Mouse (Mus musculus) olfactory bulb, adult 2 months (tissue): ENCODE measurements around the gene Rhbg.

Experiments
- CTCF ChIP-seq: fragments of 200-500 bp; IDR thresholded peaks from 2 replicates; pipeline ENCODE4 v1.5.1; 2012; ENCODE audit warnings: low read depth, mild to moderate bottlenecking, low read length, moderate library complexity; ENCODE audit not compliant: insufficient read depth
- POLR2A ChIP-seq: fragments of 200-500 bp; IDR thresholded peaks from 2 replicates; pipeline ENCODE4 v1.6.1; 2012; ENCODE audit warnings: mild to moderate bottlenecking, low read depth, low read length, moderate library complexity; ENCODE audit not compliant: insufficient read depth

- peak; percentile 55; the same call in 1 of the 2 replicates for TF ChIP-seq POLR2A
- TF ChIP-seq CTCF: no peak
Measured at GRCm38 (mm10) chr3:88296561-88297318, 42.2 kb upstream of the Rhbg start, which contains the start of the genes Tsacc and Cct3.
